Mouse (Mus musculus) erythroblast, adult 5-6 weeks (primary cell): Measurements from ENCODE around the gene Abcb1a. TPM values are rescaled to one million over a fixed set of nuclear protein-coding genes. Genes with fewer than 3 reads are reported as not detected.

Experiments used
- ATAC-seq: replicated peaks from 2 replicates; pipeline ENCODE4 v1.8.0; 2016; ENCODE audit warnings: moderate number of reproducible peaks, mild to moderate bottlenecking, moderate TSS enrichment, inconsistent platforms; ENCODE audit not compliant: poor library complexity, low FRiP score, severe bottlenecking
- total RNA-seq, 2 experiments: library from RNA; stranded (forward) in 1 of 2; stranded (reverse) in 1 of 2; fragments of 150-400 nt in 1 of 2; fragments of 200-764, 138-1000 nt in 1 of 2; gene quantifications; 2 replicates each; pipeline versions ENCODE4 v1.2.3 to v1.2.4; 2015 to 2017; ENCODE audit warnings: low replicate concordance in 2 of 2

Gene Abcb1a
- total RNA-seq (2015; ENCODE audit: low replicate concordance), result not detected in 2 replicates
- 0.34 TPM in 1 of 2 replicates, not detected in the other for total RNA-seq (2017; ENCODE audit: low replicate concordance)

GRCm38 (mm10) chr5:8659911-8660737 lies at the start of gene Abcb1a:
TSS of gene Abcb1a (plus strand) at chr5:8660077.
- ATAC-seq, result no peak

- ATAC-seq, result no peak
Measured at GRCm38 (mm10) chr5:8622071-8622595, 37.7 kb upstream of the Abcb1a start.

GRCm38 (mm10) chr5:8622596-8623231 lies 37.2 kb upstream of the Abcb1a start, which contains the start of gene Rundc3b:
TSS of gene Rundc3b (minus strand) at chr5:8622952.
- ATAC-seq, result no peak

- ATAC-seq, result no peak
Measured at GRCm38 (mm10) chr5:8632901-8633300, 27.0 kb upstream of the Abcb1a start.

GRCm38 (mm10) chr5:8634489-8634975 lies 25.3 kb upstream of the Abcb1a start:
- no peak for ATAC-seq

- no peak for ATAC-seq
Measured at GRCm38 (mm10) chr5:8648300-8648699, 11.6 kb upstream of the Abcb1a start.

- ATAC-seq, result no peak
Measured at GRCm38 (mm10) chr5:8648774-8649173, 11.1 kb upstream of the Abcb1a start.

GRCm38 (mm10) chr5:8652085-8652484 lies 7.8 kb upstream of the Abcb1a start:
- no peak for ATAC-seq

- ATAC-seq, result no peak
Measured at GRCm38 (mm10) chr5:8660738-8661151, 868 bp downstream of the Abcb1a start.

GRCm38 (mm10) chr5:8664678-8665077 lies 4.8 kb downstream of the Abcb1a start:
- ATAC-seq, result no peak

GRCm38 (mm10) chr5:8667758-8668474 lies 8.0 kb downstream of the Abcb1a start:
- no peak for ATAC-seq

GRCm38 (mm10) chr5:8669606-8670005 lies 9.7 kb downstream of the Abcb1a start:
- no peak for ATAC-seq

- ATAC-seq, result no peak
Measured at GRCm38 (mm10) chr5:8675262-8675951, 15.5 kb downstream of the Abcb1a start.

- no peak for ATAC-seq
Measured at GRCm38 (mm10) chr5:8675952-8676262, 16.0 kb downstream of the Abcb1a start.

- no peak for ATAC-seq
Measured at GRCm38 (mm10) chr5:8681166-8681565, 21.3 kb downstream of the Abcb1a start.

- no peak for ATAC-seq
Measured at GRCm38 (mm10) chr5:8683686-8684085, 23.8 kb downstream of the Abcb1a start.

- no peak for ATAC-seq
Measured at GRCm38 (mm10) chr5:8686071-8686470, 26.2 kb downstream of the Abcb1a start.

- no peak for ATAC-seq
Measured at GRCm38 (mm10) chr5:8687550-8687949, 27.7 kb downstream of the Abcb1a start.

- no peak for ATAC-seq
Measured at GRCm38 (mm10) chr5:8716061-8716460, 56.2 kb downstream of the Abcb1a start.

GRCm38 (mm10) chr5:8719556-8719955 lies 59.7 kb downstream of the Abcb1a start:
- no peak for ATAC-seq
